Mouse (Mus musculus) megakaryocyte, embryonic 14.5 days (primary cell): ENCODE results near the gene Nup107.

Experiments used
- FLI1 ChIP-seq: IDR thresholded peaks from 2 replicates; pipeline ENCODE4 v1.6.1; 2012; ENCODE audit warnings: low read length, inconsistent platforms, mixed read lengths
- GATA1 ChIP-seq: IDR thresholded peaks from 3 replicates; pipeline ENCODE4 v1.6.1; 2012; ENCODE audit warnings: mixed read lengths, low read length, inconsistent platforms, borderline replicate concordance

- TF ChIP-seq GATA1 (no peak), FLI1 (no peak)
These were observed 50.6 kb downstream of the Nup107 start for GRCm38 (mm10) chr10:117741698-117742475.
